Mouse (Mus musculus) gastrocnemius, postnatal 10 days (tissue): Measurements from ENCODE around the gene Fam110a. TPM values are rescaled to one million over a fixed set of nuclear protein-coding genes. Genes with fewer than 3 reads are reported as not detected.

Experiments
- DNase-seq: peaks from one replicate; pipeline ENCODE4 v3.0.0; 2021; ENCODE audit warnings: mixed read lengths
- microRNA-seq, 2 experiments: library from miRNA; unstranded; fragments of <30 nt; microRNA quantifications; one replicate each; pipeline ENCODE4 v1.2.0; 2021
- total RNA-seq, 2 experiments: library from RNA; stranded (reverse); gene quantifications; 2 replicates each; pipeline ENCODE4 v1.2.3; 2021

Gene Fam110a
- total RNA-seq, 2 experiments from 2014 or later: 5.6 to 6.6 TPM

GRCm38 (mm10) chr2:151938780-151939200 is 41.2 kb downstream of the Fam110a start:
- peak; percentile 49 for DNase-seq

- DNase-seq: peak; percentile 76
Measured at GRCm38 (mm10) chr2:151937893-151938292, 42.1 kb downstream of the Fam110a start.

GRCm38 (mm10) chr2:151930389-151931074 is 49.5 kb downstream of the Fam110a start:
- peak; percentile 93 for DNase-seq

GRCm38 (mm10) chr2:151927103-151927502 is 52.9 kb downstream of the Fam110a start:
- DNase-seq: no peak

GRCm38 (mm10) chr2:151925715-151926114 is 54.3 kb downstream of the Fam110a start:
- no peak for DNase-seq

- no peak for DNase-seq
Measured at GRCm38 (mm10) chr2:151924276-151924675, 55.7 kb downstream of the Fam110a start.

- DNase-seq: no peak
Measured at GRCm38 (mm10) chr2:151921596-151921995, 58.4 kb downstream of the Fam110a start.

GRCm38 (mm10) chr2:151921068-151921467 is 59.0 kb downstream of the Fam110a start:
- DNase-seq: no peak

Small RNAs within 50 kb of the gene (microRNA-seq; reads per million reads assigned to microRNA genes)
- 0 to 0.50 reads per million in 2 experiments for gene Mir1953

Other genes starting within 250 kb of the Fam110a start
- gene Psmf1, start 236.0 kb downstream of the Fam110a start, total RNA-seq: 10 to 100 TPM; 27.8 to 27.9 TPM
- not detected for gene Rspo4, start 137.3 kb downstream of the Fam110a start, total RNA-seq
- under 1 TPM; 0.26 to 0.47 TPM for gene Angpt4, start 69.0 kb downstream of the Fam110a start, total RNA-seq
- 1 to 10 TPM; 1.1 to 1.3 TPM for gene Slc52a3, start 16.3 kb upstream of the Fam110a start, total RNA-seq
- gene Scrt2, start 101.3 kb upstream of the Fam110a start, total RNA-seq: not detected
- 10 to 100 TPM in 1 of 2 experiments, 1 to 10 TPM in 1; 8.7 to 14.7 TPM for gene Srxn1, start 125.3 kb upstream of the Fam110a start, total RNA-seq
- 10 to 100 TPM; 17.4 to 22.4 TPM for gene Tcf15, start 163.3 kb upstream of the Fam110a start, total RNA-seq
- gene Csnk2a1, start 246.6 kb upstream of the Fam110a start, total RNA-seq: 10 to 100 TPM; 77.9 to 80.9 TPM